Mouse (Mus musculus) MEL (cell line): ENCODE results near the gene Ttc39d.

Source experiments
- CHD2 ChIP-seq: IDR thresholded peaks from 2 replicates; pipeline ENCODE4 v1.6.1; 2011; ENCODE audit warnings: low read length, improper control_type of control experiment
- CTCF ChIP-seq, 3 experiments: IDR thresholded peaks in 2 of 3; conservative IDR thresholded peaks in 1 of 3; 2 replicates each; pipeline ENCODE4 v1.5.1; 2011 to 2012; ENCODE audit warnings: low read length in 3 of 3, low read depth in 2 of 3, mild to moderate bottlenecking in 2 of 3, improper control_type of control experiment in 1 of 3, inconsistent platforms in 1 of 3, mixed read lengths in 1 of 3, moderate library complexity in 1 of 3; ENCODE audit not compliant: control insufficient read depth in 1 of 3, insufficient read depth in 1 of 3, poor library complexity in 1 of 3, severe bottlenecking in 1 of 3
- EP300 ChIP-seq, 2 experiments: IDR thresholded peaks; 2 replicates each; pipeline ENCODE4 v1.6.1; 2011; ENCODE audit warnings: improper control_type of control experiment in 2 of 2, low read length in 2 of 2, low read depth in 1 of 2, mild to moderate bottlenecking in 1 of 2
- GATA1 ChIP-seq: IDR thresholded peaks from 2 replicates; pipeline ENCODE4 v1.6.1; 2011; ENCODE audit warnings: low read depth, low read length, improper control_type of control experiment
- MAX ChIP-seq: IDR thresholded peaks from 2 replicates; pipeline ENCODE4 v1.6.1; 2011; ENCODE audit warnings: low read length, improper control_type of control experiment
- POLR2A ChIP-seq, 2 experiments: IDR thresholded peaks; 2 replicates each; pipeline ENCODE4 v1.6.1; 2011 to 2012; ENCODE audit warnings: low read length in 2 of 2, mild to moderate bottlenecking in 2 of 2, control low read depth in 1 of 2, improper control_type of control experiment in 1 of 2, low read depth in 1 of 2, moderate library complexity in 1 of 2; ENCODE audit not compliant: control insufficient read depth in 1 of 2, insufficient read depth in 1 of 2, poor library complexity in 1 of 2
- RAD21 ChIP-seq: IDR thresholded peaks from 2 replicates; pipeline ENCODE4 v1.6.1; 2011; ENCODE audit warnings: mild to moderate bottlenecking, low read depth, low read length, improper control_type of control experiment
- RCOR1 ChIP-seq: IDR thresholded peaks from 2 replicates; pipeline ENCODE4 v1.6.1; 2012; ENCODE audit warnings: low read depth, mild to moderate bottlenecking, inconsistent platforms, low read length, improper control_type of control experiment
- USF1 ChIP-seq: IDR thresholded peaks from 2 replicates; pipeline ENCODE4 v1.6.1; 2014; ENCODE audit warnings: low read depth, mild to moderate bottlenecking, inconsistent platforms, low read length, improper control_type of control experiment, moderate library complexity

GRCm38 (mm10) chr17:80220131-80220530, 12.9 kb downstream of the Ttc39d start:
- TF ChIP-seq CTCF (IDR thresholded peaks at IDR 0.05 in 2 of 3, conservative IDR thresholded peaks at IDR 0.05 in 1 of 3; ENCODE audit: control insufficient read depth in 1 of 3, insufficient read depth in 1 of 3, low read depth in 2 of 3, low read length in 3 of 3, poor library complexity in 1 of 3, severe bottlenecking in 1 of 3) (no peak), RCOR1 (no peak), MAX (no peak), EP300 (IDR thresholded peaks at IDR 0.05; ENCODE audit: low read depth in 1 of 2, low read length in 2 of 2) (no peak), GATA1 (no peak), RAD21 (no peak), POLR2A (IDR thresholded peaks at IDR 0.05; ENCODE audit: control insufficient read depth in 1 of 2, insufficient read depth in 1 of 2, low read depth in 1 of 2, low read length in 2 of 2, poor library complexity in 1 of 2) (no peak), CHD2 (no peak), USF1 (no peak)
